Mouse (Mus musculus) CD4-positive, CD25-positive, alpha-beta regulatory T cell, adult 2 months (primary cell): ENCODE measurements around the gene Atf6.
A peak's percentile ranks its signal among the peaks of the same experiment; 100 is the strongest.

Experiments
- DNase-seq: peaks from one replicate; pipeline ENCODE4 v3.0.0-alpha.2; 2012; ENCODE audit warnings: low read depth, low spot score

Gene Atf6

GRCm38 (mm10) chr1:170884390-170884789 lies 16.8 kb upstream of the Atf6 start:
- no peak for DNase-seq

DNA sequence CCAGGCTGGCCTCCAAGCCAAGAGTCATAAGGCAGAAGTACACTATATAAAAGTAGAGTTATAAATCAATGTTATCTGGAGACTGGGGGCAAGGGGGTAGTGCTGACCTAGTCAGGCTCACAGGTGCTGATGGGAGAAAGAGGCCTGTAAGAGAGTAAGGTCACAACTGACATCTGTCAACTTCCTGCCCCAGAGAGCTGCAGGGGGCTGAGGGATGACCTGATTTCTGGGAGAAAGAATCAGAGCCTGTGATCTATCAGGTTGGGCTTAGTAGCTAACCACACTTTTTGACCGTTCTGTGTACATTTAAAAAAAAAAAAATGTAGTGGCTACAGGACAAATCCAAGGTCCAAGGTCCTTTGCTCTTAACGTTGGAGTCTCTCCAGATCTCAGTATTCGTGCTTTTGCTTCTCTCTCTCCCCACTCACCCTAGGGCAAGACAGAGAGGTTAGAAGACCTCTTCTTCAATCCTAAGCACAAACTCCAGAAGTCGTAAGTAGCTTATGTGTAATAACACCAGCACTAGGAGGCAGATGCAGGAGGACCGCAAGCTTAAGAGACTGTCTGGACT lies 15.4 kb upstream of the Atf6 start:
- no peak for DNase-seq

DNA sequence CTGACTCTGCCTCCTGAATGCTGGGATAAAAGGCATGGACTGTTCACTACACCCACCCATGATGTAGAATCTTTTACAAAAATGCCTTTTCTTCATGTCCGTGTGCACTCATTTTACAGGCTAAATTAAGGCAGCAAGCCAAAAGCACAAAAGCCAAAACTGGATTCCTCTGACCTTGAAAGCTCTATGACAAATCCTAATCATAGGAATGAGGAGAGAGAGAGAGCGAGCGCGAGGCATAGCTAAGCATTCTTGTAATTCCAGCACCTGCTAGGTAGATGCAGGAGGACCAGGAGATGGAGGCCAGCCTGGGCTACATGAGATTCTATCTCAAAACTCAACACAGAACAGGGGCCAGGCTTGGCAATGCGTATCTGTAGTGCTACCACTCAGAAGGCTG lies 9.3 kb upstream of the Atf6 start:
- DNase-seq: no peak

GRCm38 (mm10) chr1:170875676-170876075 lies 8.1 kb upstream of the Atf6 start:
- no peak for DNase-seq

- no peak for DNase-seq
Measured at GRCm38 (mm10) chr1:170871961-170872360, 4.4 kb upstream of the Atf6 start.

- no peak for DNase-seq
Measured at GRCm38 (mm10) chr1:170871402-170871801, 3.8 kb upstream of the Atf6 start.

GRCm38 (mm10) chr1:170868905-170869283 lies 1.3 kb upstream of the Atf6 start:
- no peak for DNase-seq

- peak; percentile 54 for DNase-seq
Measured at GRCm38 (mm10) chr1:170868107-170868904, 735 bp upstream of the Atf6 start.

- peak; percentile 48 for DNase-seq
Measured at GRCm38 (mm10) chr1:170866992-170867690, 430 bp downstream of the Atf6 start.

- no peak for DNase-seq
Measured at GRCm38 (mm10) chr1:170865406-170865805, 2.2 kb downstream of the Atf6 start.

GRCm38 (mm10) chr1:170864754-170865153 lies 2.8 kb downstream of the Atf6 start:
- DNase-seq: no peak

DNA sequence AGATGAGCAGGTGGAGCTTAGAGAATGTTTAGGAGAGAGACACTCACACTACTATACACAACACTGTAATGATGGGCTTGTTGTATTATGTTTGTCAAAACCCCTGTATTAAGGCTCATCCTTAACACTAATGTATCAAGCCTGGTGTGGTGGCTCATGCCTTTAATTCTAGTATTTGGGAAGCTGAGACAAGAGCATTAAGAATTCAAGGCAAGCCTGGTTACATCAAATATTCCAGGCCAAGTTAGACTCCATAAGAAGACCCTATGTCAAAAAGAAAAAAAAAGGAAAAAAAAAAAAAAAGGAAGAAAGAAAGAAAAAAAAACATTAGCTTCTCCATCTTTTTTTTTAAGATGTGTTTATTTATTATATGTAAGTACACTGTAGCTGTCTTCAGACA lies 3.3 kb downstream of the Atf6 start:
- DNase-seq: no peak

DNA sequence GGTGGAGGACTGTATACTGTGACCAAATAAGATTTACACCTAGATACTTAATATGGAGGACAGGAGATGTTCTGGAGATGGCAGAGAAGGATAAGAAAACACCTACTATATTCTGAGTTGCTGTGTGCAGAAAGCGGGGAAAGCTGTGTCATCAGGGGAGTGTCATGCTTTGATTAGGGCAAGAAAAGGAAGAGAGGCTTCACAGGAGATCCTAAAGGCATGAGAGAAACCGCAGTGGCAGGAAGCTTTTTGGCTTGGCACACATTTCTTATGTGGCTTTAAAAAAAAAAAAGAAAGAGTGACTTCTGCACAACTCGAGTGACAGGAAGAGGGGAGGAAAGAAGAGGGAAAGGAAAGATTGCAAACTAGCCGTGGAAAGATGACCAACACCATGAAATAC lies 4.5 kb downstream of the Atf6 start:
- DNase-seq: peak; percentile 47

DNA sequence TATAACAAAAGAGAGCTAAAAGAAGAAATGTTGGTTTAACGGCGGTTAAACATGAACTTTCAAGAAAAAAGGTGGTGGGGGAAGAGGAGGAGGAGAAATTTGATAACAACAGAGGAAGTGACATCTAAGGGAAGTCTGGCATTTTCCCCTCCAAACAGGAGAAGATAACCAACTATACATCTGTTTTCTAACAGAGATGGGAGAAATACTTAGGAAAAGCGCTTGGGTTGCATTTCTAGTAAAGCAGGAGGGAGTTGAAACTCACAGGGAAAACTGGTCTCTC lies 5.2 kb downstream of the Atf6 start:
- DNase-seq: no peak

- DNase-seq: peak; percentile 42
Measured at GRCm38 (mm10) chr1:170861671-170862434, 5.7 kb downstream of the Atf6 start.

- no peak for DNase-seq
Measured at GRCm38 (mm10) chr1:170858872-170859271, 8.7 kb downstream of the Atf6 start.

GRCm38 (mm10) chr1:170857369-170857768 lies 10.2 kb downstream of the Atf6 start:
- DNase-seq: no peak

DNA sequence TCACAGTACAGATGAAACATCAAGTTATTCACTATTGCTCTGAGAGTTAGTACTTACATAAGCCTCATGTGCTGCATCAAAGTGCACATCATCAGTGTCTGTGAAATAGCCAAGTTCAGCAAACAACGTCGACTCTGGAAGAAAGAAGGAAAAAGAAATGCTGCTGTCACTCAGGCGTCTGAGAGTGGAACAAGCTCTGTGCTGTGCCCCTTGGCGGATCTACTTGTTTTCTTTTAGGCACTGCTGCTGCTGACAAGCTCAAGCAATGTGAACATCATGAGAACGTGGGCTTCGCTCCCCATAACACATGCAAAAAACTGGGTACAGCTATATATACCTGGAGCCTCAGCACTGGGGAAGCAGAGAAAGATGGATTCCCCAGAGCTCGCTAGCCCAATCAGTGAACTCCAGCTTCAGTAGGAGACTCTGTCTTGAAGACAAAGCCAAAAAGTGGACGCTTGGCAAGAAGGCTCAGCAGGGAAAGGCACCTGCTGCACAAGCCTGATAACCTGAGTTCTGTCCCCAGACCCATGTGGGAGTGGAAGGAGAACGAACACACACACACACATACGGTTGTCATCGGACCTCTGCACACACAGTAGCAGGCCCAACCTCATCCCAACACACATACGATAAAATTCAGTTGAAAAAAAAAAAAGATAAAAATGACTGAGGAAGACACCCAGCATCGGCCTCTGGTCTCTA lies 12.4 kb downstream of the Atf6 start:
- DNase-seq: no peak

- DNase-seq: peak; percentile 22
Measured at GRCm38 (mm10) chr1:170853604-170854003, 14.0 kb downstream of the Atf6 start.

DNA sequence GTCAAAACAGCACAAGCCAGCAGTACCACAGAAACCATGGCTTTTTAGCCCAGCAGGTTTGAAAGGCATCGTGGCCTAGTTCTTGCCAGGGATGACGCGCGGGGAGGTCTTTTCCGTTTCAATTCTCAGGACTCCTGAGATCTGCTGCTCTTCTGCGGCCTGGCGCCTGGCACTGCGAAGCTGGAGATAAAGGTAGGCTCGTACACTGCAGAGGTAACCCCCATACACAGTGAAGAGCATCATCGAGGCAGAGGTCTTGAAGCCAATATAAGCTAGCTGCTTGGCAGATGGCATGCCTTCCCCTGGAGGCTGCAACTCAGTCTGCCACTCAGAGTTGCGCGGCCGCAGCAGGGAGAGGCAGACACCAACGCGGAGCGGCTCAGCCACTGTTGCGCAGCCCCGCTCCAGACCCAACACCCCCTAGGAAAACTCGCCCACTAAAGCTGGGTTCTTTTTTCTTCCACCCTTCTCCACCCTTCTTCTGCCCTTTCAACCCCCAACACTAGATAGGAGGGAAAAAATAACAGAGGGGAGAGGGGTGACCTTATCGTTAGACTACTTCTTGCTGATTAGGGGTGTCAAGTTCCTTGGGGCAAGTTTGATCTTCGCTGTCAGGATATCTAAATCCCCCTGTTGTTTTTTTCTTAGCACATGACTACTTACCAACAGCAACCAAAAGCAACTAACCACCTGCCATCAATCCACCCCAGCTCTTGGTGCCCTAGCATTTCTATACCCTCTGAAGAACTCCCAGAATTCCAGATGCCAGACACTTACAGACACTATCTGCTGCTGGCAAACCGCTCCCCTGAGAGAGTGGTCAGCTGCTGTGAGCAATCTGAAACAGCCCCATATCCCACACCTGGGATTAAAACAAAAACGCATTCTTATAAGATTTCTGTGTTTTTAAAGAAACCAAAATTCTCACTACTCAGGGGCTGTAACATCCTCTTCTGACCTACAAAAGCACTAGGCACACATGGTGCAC lies 16.6 kb downstream of the Atf6 start:
- DNase-seq: no peak
